Mouse (Mus musculus): ENCODE results near the gene Svopl.

The Svopl gene

GRCm38 (mm10) chr6:38031924-38032540, 14.8 kb downstream of the Svopl start:
- no peak for DNase-seq (ENCODE audit: low read depth)

- DNase-seq (ENCODE audit: low read depth) = no peak
These were observed 18.6 kb downstream of the Svopl start for GRCm38 (mm10) chr6:38028205-38028604.

GRCm38 (mm10) chr6:38027771-38028170, 19.0 kb downstream of the Svopl start:
- DNase-seq (ENCODE audit: low read depth) = no peak

GRCm38 (mm10) chr6:38023284-38023683, 23.5 kb downstream of the Svopl start:
- no peak for DNase-seq (ENCODE audit: low read depth)

- DNase-seq (ENCODE audit: low read depth) = no peak
These were observed 25.4 kb downstream of the Svopl start for GRCm38 (mm10) chr6:38021406-38021805.

GRCm38 (mm10) chr6:38012829-38013228, 34.0 kb downstream of the Svopl start:
- no peak for DNase-seq (ENCODE audit: low read depth)

- DNase-seq (ENCODE audit: low read depth) = peak; percentile 32
These were observed 39.3 kb downstream of the Svopl start for GRCm38 (mm10) chr6:38007459-38007858.

- no peak for DNase-seq (ENCODE audit: low read depth)
These were observed 79.4 kb downstream of the Svopl start for GRCm38 (mm10) chr6:37967386-37967785.

GRCm38 (mm10) chr6:37951306-37951705, 95.5 kb downstream of the Svopl start:
- DNase-seq (ENCODE audit: low read depth) = no peak

GRCm38 (mm10) chr6:37936498-37936897, 110.3 kb downstream of the Svopl start:
- DNase-seq (ENCODE audit: low read depth) = no peak

All from c-Kit-positive CD71-positive TER-119-negative erythroid progenitor cells, embryonic 14.5 days (primary cell).